Mouse (Mus musculus): Measurements from ENCODE around the gene Pus1.

- TF ChIP-seq CTCF (IDR thresholded peaks at IDR 0.05; ENCODE audit: low read depth): no peak
- TF ChIP-seq EP300 (IDR thresholded peaks at IDR 0.05; ENCODE audit: low read depth): no peak
Observed at GRCm38 (mm10) chr5:110794363-110794762, 13.9 kb upstream of the Pus1 start.
